9 mouse cellular contexts compared by ENCODE assay signal in the genomic region with DNA sequence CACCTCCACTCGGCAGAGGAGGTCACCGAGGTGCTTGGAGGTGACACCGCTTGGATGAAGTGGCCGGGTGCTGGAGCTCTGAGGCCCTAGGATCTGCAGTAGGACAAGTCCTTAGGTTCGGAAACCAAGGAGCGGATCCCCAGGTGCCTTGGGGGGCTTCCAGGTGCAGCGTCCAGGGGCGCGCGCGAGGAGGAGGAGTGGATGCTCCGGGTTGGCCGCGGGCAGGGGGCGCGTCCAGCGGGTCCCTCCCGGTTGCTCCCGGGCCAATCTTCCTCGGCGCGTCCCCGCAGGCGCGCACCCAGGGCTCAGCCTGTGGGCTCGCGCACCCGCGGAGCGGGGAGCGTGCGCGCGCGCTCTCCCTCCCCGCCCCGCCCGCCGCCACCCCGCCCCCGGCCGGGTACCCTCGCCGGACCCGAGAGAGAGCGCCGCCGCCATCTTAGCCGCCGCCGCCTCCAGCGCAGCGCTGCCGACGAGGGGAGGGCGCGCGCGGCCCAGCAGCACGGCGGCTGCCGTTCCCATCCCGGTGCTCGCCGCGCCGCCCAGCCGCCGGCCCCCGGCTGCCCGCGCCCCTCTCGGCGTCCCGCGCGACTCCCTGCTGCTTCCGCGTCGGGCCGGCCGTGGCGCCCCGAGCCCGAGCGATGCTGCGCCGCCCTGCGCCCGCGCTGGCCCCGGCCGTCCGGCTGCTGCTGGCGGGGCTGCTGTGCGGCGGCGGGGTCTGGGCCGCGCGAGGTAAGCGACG. TPM values are rescaled to one million over a fixed set of nuclear protein-coding genes. Genes with fewer than 3 reads are reported as not detected.
DNase-seq lines count a peak whose midpoint lies in the region; ATAC-seq and TF ChIP-seq lines count a peak whose summit lies in the region.
"Had no signal": no experiment of that assay in that cellular context is flagged by ENCODE, and none has a peak within 500 bp of the region (broad histone marks: within the 10 kb centered on the region; RNA-seq: fewer than 3 reads in every experiment).

Gene Clstn1, plus strand, starts transcription at position 425 of the 739 bp plus-strand sequence.

- peaks cover 3% of the 10 kb centered on the region; the same call in 1 of the 2 replicates for H3K4me1 ChIP-seq in cortical plate, adult 2 months (ENCODE audit: control insufficient read depth, insufficient read depth, low read length)
- H3K4me1 ChIP-seq in stomach, embryonic 14.5 days (ENCODE audit: control insufficient read depth, insufficient read depth, low read length): peaks cover 4% of the 10 kb centered on the region; the same call in 1 of the 2 replicates

- peak within 1 kb of the TSS; percentile 98 for H3K4me2 ChIP-seq in stomach, embryonic 14.5 days (replicated peaks; ENCODE audit: low read depth, low read length)

- no peak for TF ChIP-seq CTCF in cortical plate, adult 2 months (IDR thresholded peaks at IDR 0.05; ENCODE audit: extremely low read depth, insufficient read depth, low read length)

- WGBS in stomach, embryonic 14.5 days: under 1% methylated on average over 54 of the region's 103 CpGs

- no peaks in the 10 kb centered on the region for H3K9me3 ChIP-seq in stomach, embryonic 14.5 days (ENCODE audit: control insufficient read depth, low read depth, low read length)

- peak within 1 kb of the TSS; percentile 97 for H3K27ac ChIP-seq in cortical plate, adult 2 months (ENCODE audit: insufficient read depth, low read length)
- H3K27ac ChIP-seq in stomach, embryonic 14.5 days (ENCODE audit: low read length): no peak within 1 kb of the TSS

- TF ChIP-seq POLR2A in cortical plate, adult 2 months (IDR thresholded peaks at IDR 0.05; ENCODE audit: extremely low read depth, insufficient read depth, low read length): 0 out of 2 replicates have a peak, but pooled peaks have one; percentile 23

- no peak for ATAC-seq in megakaryocyte-erythroid progenitor cell, adult 5-6 weeks (replicated peaks; ENCODE audit: low FRiP score, low TSS enrichment, poor library complexity, severe bottlenecking)
- peak; percentile 77 for ATAC-seq in stomach, embryonic 14.5 days (ENCODE audit: insufficient number of reproducible peaks, insufficient read depth, low FRiP score, low read depth)

- H3K36me3 ChIP-seq in stomach, embryonic 14.5 days (ENCODE audit: control insufficient read depth, insufficient read depth, low read length): no peaks in the 10 kb centered on the region
- H3K36me3 ChIP-seq: G1E had no signal

- intact Hi-C loops in left cerebral cortex, postnatal 14 days (cut with DNase I): loop anchor here (5.0 kb wide), 1 partner anchor 34 kb away; no protein-coding TSS in a partner anchor

- H3K27me3 ChIP-seq in stomach, embryonic 14.5 days (ENCODE audit: control insufficient read depth, insufficient read depth, low read length): 0 out of 2 replicates have a peak, but pooled peaks cover 11% of the 10 kb centered on the region

- H3K9ac ChIP-seq in stomach, embryonic 14.5 days (replicated peaks; ENCODE audit: low read depth, low read length): peak within 1 kb of the TSS; percentile 62

- peak within 1 kb of the TSS; percentile 99 for H3K4me3 ChIP-seq in cortical plate, adult 2 months (ENCODE audit: insufficient read depth, low read length)
- peak within 1 kb of the TSS; percentile 71 for H3K4me3 ChIP-seq in stomach, embryonic 14.5 days (ENCODE audit: low read depth, low read length)

- peak; percentile 48 to 59 for DNase-seq in lung, adult 18-20 months
- DNase-seq in lung, postnatal 25 days (ENCODE audit: low spot score): no peak
- peak; percentile 64 for DNase-seq in gastrocnemius, postnatal 25 days
- DNase-seq in induced T-regulatory cell, adult 2 months (ENCODE audit: low read depth): peak; percentile 73
- peak; percentile 60 to 71 for DNase-seq in left cerebral cortex, postnatal 14 days (ENCODE audit: low spot score in 2 of 2)

RNA-seq across cellular contexts. Expression of gene Clstn1, which starts in this region (rescaled TPM):
- polyA plus RNA-seq in cortical plate, adult 2 months (2012; rRNA removed): 406 and 407 TPM in 2 replicates
- 10 to 100 TPM; 29.0 to 29.1 TPM for total RNA-seq in gastrocnemius, postnatal 25 days (2021)
- 1,000 to 10,000 TPM; 1,335 to 1,338 TPM for total RNA-seq in left cerebral cortex, postnatal 14 days (2021)
- total RNA-seq in megakaryocyte-erythroid progenitor cell, adult 5-6 weeks (2014; fragmentation: Nextera tagmentation): 30.8 and 31.2 TPM in 2 replicates
- 23.3 and 30.4 TPM in 2 replicates for total RNA-seq in megakaryocyte-erythroid progenitor cell, adult 5-6 weeks (2017)
- polyA plus RNA-seq in stomach, embryonic 14.5 days (2014; fragmentation: Nextera tagmentation; extraction: Ambion mirVana): 22.9 and 24.6 TPM in 2 replicates

Comparison
In these comparisons a context has a peak if more than half of its experiments do, and no peak if none do; other contexts are left out.
1. RNA of gene Clstn1 (total RNA-seq): 1,335 to 1,338 TPM in left cerebral cortex, postnatal 14 days; 23.3 to 31.2 TPM in megakaryocyte-erythroid progenitor cell, adult 5-6 weeks and 29.0 to 29.1 TPM in gastrocnemius, postnatal 25 days; every median in the first group is over 10 times any median in the second.
2. RNA of gene Clstn1 (polyA plus RNA-seq): 406 to 407 TPM in cortical plate, adult 2 months; 22.9 to 24.6 TPM in stomach, embryonic 14.5 days; every median in the first group is over 10 times any median in the second.